Mouse (Mus musculus): ENCODE data around the gene Gm5134. TPM values are rescaled to one million over a fixed set of nuclear protein-coding genes. Genes with fewer than 3 reads are reported as not detected.

The Gm5134 gene
- polyA plus RNA-seq, 1 experiment: 0.19 TPM

- DNase-seq (ENCODE audit: low read depth, low spot score): no peak
- 77% methylated on average over 5 of the region's 5 CpGs for WGBS
Measured at GRCm38 (mm10) chr10:76030496-76030895, 76.2 kb downstream of the Gm5134 start.

GRCm38 (mm10) chr10:76031511-76032401, 77.4 kb downstream of the Gm5134 start:
- WGBS: 38% methylated on average over 14 of the region's 14 CpGs
- DNase-seq (ENCODE audit: low read depth, low spot score): no peak

GRCm38 (mm10) chr10:76032402-76033118, 78.2 kb downstream of the Gm5134 start, which contains the start of gene Zfp280b:
TSS of gene Zfp280b (plus strand) at chr10:76032650.
- DNase-seq (ENCODE audit: low read depth, low spot score): peak; percentile 73
- under 1% methylated on average over 58 of the region's 58 CpGs for WGBS

GRCm38 (mm10) chr10:76033119-76033455, 78.8 kb downstream of the Gm5134 start:
- 4% methylated on average over 7 of the region's 7 CpGs for WGBS
- DNase-seq (ENCODE audit: low read depth, low spot score): no peak

- DNase-seq (ENCODE audit: low read depth, low spot score): no peak
- 86% methylated on average over 8 of the region's 8 CpGs for WGBS
Measured at GRCm38 (mm10) chr10:76034001-76034600, 79.8 kb downstream of the Gm5134 start.

GRCm38 (mm10) chr10:76035277-76035676, 81.0 kb downstream of the Gm5134 start:
- no peak for DNase-seq (ENCODE audit: low read depth, low spot score)

- no peak for DNase-seq (ENCODE audit: low read depth, low spot score)
- WGBS: 96% methylated on average over 5 of the region's 5 CpGs
Measured at GRCm38 (mm10) chr10:76036962-76037361, 82.6 kb downstream of the Gm5134 start.

GRCm38 (mm10) chr10:76045343-76045742, 91.0 kb downstream of the Gm5134 start:
- no peak for DNase-seq (ENCODE audit: low read depth, low spot score)
- WGBS: 63% methylated on average over 5 of the region's 5 CpGs

- 0% methylated on average over 1 of the region's 1 CpGs for WGBS
- no peak for DNase-seq (ENCODE audit: low read depth, low spot score)
Measured at GRCm38 (mm10) chr10:76046754-76047153, 92.4 kb downstream of the Gm5134 start.

- DNase-seq (ENCODE audit: low read depth, low spot score): no peak
- 17% methylated on average over 5 of the region's 5 CpGs for WGBS
Measured at GRCm38 (mm10) chr10:76047182-76047869, 93.0 kb downstream of the Gm5134 start.

GRCm38 (mm10) chr10:76048967-76049366, 94.7 kb downstream of the Gm5134 start:
- DNase-seq (ENCODE audit: low read depth, low spot score): no peak
- WGBS: 15% methylated on average over 6 of the region's 6 CpGs

GRCm38 (mm10) chr10:76051860-76052259, 97.5 kb downstream of the Gm5134 start:
- WGBS: 71% methylated on average over 11 of the region's 11 CpGs
- DNase-seq (ENCODE audit: low read depth, low spot score): no peak

Other genes with a start within 250 kb of the Gm5134 start
- gene Cabin1, start 190.2 kb upstream of the Gm5134 start, polyA plus RNA-seq (2012; rRNA removed): 20.3 and 36.0 TPM in 2 replicates
- gene Ddt, start 181.1 kb upstream of the Gm5134 start, polyA plus RNA-seq (2012; rRNA removed): 81.4 and 104 TPM in 2 replicates
- gene Gm20441, start 173.6 kb upstream of the Gm5134 start, polyA plus RNA-seq (2012; rRNA removed): 0.48 and 0.58 TPM in 2 replicates
- gene Gstt3, start 173.1 kb upstream of the Gm5134 start, polyA plus RNA-seq (2012; rRNA removed): 48.6 and 59.5 TPM in 2 replicates
- 44.8 and 68.1 TPM in 2 replicates for gene Gstt1, start 155.9 kb upstream of the Gm5134 start, polyA plus RNA-seq (2012; rRNA removed)
- not detected in 2 replicates for gene Gstt4, start 132.0 kb upstream of the Gm5134 start, polyA plus RNA-seq (2012; rRNA removed)
- 115 and 146 TPM in 2 replicates for gene Gstt2, start 117.1 kb upstream of the Gm5134 start, polyA plus RNA-seq (2012; rRNA removed)
- 739 and 807 TPM in 2 replicates for gene Mif, start 94.3 kb upstream of the Gm5134 start, polyA plus RNA-seq (2012; rRNA removed)
- gene Derl3, start 61.1 kb upstream of the Gm5134 start, polyA plus RNA-seq (2012; rRNA removed): 39.2 and 101 TPM in 2 replicates
- 41.0 and 48.6 TPM in 2 replicates for gene Smarcb1, start 32.9 kb upstream of the Gm5134 start, polyA plus RNA-seq (2012; rRNA removed)
- 348 and 403 TPM in 2 replicates for gene Chchd10, start 21.4 kb upstream of the Gm5134 start, polyA plus RNA-seq (2012; rRNA removed)
- gene Mmp11, start 18.0 kb upstream of the Gm5134 start, polyA plus RNA-seq (2012; rRNA removed): 5.3 and 7.6 TPM in 2 replicates
- 0.30 TPM in 1 of 2 replicates, not detected in the other for gene Gm867, start 13.8 kb upstream of the Gm5134 start, polyA plus RNA-seq (2012; rRNA removed)
- gene Vpreb3, start 11.5 kb upstream of the Gm5134 start, polyA plus RNA-seq (2012; rRNA removed): 28.0 and 43.9 TPM in 2 replicates
- gene Zfp280b, start 78.1 kb downstream of the Gm5134 start, polyA plus RNA-seq (2012; rRNA removed): 6.5 and 9.4 TPM in 2 replicates
- gene Slc5a4b, start 156.4 kb downstream of the Gm5134 start, polyA plus RNA-seq (2012; rRNA removed): 2.2 and 33.6 TPM in 2 replicates
- 4.3 and 38.0 TPM in 2 replicates for gene Slc5a4a, start 192.9 kb downstream of the Gm5134 start, polyA plus RNA-seq (2012; rRNA removed)

Data from large intestine, adult 2 months (tissue).